Mouse (Mus musculus) layer of hippocampus, postnatal 10 days (tissue): ENCODE measurements at regions not wholly inside any gene's neighbourhood (a gene's known extent, or its start where the extent isn't known, plus 50 kb on each side); places are given as distances from the start of the nearest gene placed in this dataset.
A peak's percentile ranks its signal among the peaks of the same experiment; 100 is the strongest.

Experiments
- DNase-seq, 2 experiments: peaks; one replicate each; pipeline ENCODE4 v3.0.0; 2021; ENCODE audit warnings: low spot score in 2 of 2

- DNase-seq, result no peak
These were observed 53.5 kb upstream of the Ptpn1 start for GRCm38 (mm10) chr2:167878255-167878865.

DNA sequence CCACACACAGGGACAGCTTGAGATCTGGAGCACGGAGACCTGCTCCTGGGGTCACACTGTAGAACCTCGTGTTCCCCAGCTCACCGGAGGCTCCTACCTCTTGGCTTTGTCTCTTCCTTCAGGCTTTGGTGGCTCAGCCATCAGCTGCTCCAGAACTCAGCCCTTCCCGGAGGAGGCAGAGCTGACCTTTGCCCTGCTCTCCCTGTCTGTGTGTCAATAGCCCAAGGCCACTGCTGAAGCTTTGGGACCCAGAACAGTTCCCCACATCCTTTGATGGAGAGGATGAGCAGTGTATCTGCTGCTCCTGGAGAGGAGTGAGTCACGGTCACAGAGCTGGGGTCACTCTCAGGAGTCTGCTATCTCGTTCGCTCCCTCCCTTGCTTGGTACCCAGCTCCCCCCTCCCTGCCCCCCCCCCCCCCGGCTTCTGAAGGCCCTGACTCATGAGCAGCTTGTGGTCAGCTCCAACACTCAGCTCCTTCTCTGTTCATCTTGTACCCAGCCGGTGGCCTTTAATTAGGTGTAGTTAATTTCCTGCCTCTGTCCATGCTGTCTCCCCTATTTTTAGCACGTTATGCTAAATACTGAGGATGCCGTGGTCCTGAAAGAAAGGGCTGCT is 54.5 kb upstream of the Ptpn1 start:
- no peak for DNase-seq

GRCm38 (mm10) chr2:167872507-167872906 is 59.4 kb upstream of the Ptpn1 start:
- no peak for DNase-seq

GRCm38 (mm10) chr2:167870153-167870552 is 61.7 kb upstream of the Ptpn1 start:
- DNase-seq, result no peak

- DNase-seq, result peak; percentile 28 to 41
These were observed 65.1 kb upstream of the Ptpn1 start for GRCm38 (mm10) chr2:167866751-167867150.

DNA sequence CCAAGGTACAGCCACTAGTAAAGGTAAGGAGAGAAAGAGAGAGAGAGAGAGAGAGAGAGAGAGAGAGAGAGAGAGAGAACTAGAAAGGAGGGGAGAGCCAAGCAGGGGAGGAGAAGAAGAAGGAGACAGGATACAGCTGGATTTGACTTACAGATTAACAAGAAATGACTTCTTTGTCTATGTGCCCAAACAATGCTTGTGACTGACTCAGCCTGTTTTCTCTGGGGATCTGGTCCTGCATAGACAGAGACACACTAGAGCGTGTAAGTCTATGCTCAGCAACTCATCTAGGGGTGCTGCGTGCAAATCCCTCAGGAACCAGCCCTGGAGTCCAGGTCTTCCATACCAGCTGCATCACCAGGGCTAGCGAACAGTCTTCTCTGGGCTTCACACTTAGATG is 66.3 kb upstream of the Ptpn1 start:
- DNase-seq, result no peak

DNA sequence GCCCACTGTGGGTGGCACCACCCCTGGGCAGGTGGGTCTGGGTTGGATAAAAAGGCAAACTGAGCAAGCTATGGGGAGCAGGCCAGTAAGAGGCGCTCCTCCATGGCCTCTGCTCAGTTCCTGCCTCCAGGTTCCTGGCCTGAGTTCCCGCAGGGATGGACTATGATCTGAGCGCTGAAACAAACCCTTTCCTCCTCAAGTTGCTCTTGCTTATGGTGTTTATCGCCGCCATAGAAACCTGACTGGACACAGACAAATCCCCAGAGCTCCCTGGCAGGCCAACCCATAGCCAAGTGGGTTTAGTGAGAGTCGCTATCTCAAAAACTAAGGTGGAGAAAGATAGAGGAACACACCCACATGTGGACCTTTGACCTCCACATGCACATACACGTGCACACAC is 67.2 kb upstream of the Ptpn1 start:
- DNase-seq, result no peak

- no peak for DNase-seq
These were observed 67.6 kb upstream of the Ptpn1 start for GRCm38 (mm10) chr2:167864228-167864627.

GRCm38 (mm10) chr2:167863616-167864015 is 68.2 kb upstream of the Ptpn1 start:
- DNase-seq, result no peak

DNA sequence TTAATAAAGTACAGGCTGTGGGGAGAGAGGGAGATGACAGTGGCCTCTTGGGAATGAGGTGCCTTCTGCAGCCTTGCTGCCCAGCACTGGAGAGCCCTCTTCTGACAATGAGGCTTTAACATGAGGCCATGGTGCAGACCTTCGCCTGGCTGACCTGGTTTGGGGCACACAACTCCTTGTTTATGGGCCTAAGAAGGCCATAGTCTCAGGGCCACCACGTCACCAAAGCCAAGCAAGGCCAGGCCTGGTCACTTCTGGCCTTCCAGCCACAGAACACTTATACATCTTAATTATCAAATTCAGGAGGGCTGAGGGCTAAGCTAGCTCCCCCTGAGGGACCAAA is 70.7 kb upstream of the Ptpn1 start:
- DNase-seq, result no peak

DNA sequence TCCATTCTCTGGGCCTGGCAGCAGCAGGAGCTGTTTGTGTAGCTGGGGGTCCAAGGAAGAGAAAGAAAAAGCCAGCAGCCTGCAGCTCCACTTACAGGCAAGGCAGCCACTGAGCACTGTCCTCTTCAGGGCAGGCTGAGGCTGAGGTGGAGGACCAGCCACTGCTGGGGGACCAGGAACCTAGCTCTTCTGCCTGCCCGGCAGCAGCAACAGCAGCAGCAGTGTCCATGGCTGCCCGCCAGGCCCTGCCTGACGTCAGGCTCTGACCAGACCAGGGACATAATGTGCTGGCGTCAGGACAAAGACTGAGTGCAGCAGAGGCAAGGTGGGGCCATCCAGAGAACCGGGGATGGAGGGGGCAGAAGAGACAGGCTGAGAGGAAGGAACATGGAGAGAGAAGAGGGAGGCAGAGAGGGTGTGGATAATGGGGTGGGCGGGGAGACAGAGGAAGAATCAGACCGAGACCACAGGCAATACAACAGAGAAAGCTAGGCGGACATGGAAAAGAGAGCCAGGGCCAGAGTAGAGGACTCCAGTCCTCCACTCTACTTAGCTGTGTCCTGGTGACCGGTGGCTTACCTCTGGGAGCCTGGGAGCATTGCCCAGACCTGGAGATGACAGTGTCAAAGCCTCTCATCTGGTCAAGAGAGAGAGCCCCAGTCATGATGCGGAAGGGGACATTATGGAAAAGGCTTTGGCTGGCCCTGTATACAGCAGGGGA is 71.2 kb upstream of the Ptpn1 start:
- DNase-seq, result peak; percentile 57 to 67

DNA sequence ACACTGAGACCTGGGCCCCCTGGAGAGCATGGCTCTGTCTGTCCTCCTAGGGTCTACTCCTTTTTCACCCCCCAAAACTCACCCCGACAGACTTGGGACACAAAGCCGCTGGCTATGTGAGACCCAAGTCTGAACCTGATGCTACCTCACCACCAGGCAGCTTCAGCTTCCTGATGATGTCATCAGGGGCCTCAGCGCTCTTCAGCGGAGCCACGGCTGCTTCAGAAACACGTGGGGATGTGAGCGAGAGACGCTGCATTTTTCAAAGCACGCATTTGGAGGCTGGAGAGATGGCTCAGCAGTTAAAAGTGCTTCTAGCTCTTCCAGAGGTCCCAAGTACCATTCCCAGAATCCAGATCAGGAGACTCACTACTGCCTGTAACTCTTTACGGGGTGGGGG is 72.3 kb upstream of the Ptpn1 start:
- no peak for DNase-seq

DNA sequence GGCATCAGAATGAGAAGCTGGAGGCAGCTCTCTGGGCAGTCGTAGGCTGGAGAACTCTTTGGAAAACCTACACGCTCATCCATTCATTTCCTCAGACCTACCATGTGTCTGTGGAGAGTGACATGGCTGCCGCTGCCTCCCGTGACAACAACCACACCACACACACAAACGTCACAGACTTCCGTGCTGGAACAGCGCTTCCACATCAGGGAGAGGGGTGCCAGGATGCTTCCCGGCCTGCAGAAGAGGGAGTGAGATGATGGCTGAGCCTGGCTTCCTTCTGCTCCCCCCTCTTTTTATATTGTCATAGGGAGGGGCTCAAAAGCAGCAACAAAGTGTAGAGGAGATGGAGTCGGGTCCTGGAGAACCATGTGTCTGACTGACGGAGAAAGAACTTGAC is 73.5 kb upstream of the Ptpn1 start:
- DNase-seq, result no peak

GRCm38 (mm10) chr2:167857911-167858310 is 73.9 kb upstream of the Ptpn1 start:
- no peak for DNase-seq

GRCm38 (mm10) chr2:167856920-167857475 is 74.9 kb upstream of the Ptpn1 start:
- no peak for DNase-seq

DNA sequence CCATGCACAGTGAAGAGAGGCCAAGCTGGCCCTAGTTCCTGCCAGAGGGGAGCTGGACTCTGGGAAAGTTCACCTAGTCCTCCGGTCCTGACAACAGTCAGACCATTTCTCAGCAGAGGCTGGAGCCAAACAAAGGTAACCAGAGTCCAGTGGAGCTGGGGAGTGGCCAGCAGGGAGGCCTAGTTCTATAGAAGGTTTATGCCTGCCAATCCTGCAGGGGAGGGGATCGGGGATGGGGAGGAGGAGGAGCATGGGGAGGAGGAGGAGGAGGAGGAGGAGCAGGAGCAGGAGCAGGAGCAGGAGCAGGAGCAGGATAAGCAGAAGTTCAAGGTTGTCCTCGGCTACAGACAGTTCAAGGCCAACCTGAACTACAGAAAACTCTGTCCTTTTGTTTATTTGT is 75.8 kb upstream of the Ptpn1 start:
- DNase-seq, result no peak

DNA sequence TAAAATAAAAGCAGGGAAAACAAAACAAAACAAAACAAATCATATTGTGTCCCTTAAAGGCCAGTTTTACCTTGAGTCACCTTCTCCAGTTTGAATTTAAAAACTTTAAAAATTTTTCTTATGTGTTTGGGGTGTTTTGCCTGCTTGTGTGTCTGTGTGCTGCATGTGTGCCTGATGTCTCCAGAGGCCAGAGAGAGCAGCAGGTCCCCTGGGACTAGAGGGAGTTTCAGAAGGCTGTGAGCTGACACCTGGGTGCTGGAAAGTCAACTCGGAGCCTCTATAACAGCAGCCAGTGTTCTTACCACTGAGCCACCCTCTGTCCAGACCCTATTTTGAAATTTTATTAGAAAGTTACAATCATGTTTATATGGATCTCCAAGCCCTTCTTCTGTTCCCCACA is 77.8 kb upstream of the Ptpn1 start:
- DNase-seq, result no peak

- DNase-seq, result no peak
These were observed 78.4 kb upstream of the Ptpn1 start for GRCm38 (mm10) chr2:167853411-167853821.

- no peak for DNase-seq
These were observed 79.3 kb upstream of the Ptpn1 start for GRCm38 (mm10) chr2:167852582-167852981.

GRCm38 (mm10) chr2:167851216-167851896 is 80.5 kb upstream of the Ptpn1 start:
- DNase-seq, result no peak

DNA sequence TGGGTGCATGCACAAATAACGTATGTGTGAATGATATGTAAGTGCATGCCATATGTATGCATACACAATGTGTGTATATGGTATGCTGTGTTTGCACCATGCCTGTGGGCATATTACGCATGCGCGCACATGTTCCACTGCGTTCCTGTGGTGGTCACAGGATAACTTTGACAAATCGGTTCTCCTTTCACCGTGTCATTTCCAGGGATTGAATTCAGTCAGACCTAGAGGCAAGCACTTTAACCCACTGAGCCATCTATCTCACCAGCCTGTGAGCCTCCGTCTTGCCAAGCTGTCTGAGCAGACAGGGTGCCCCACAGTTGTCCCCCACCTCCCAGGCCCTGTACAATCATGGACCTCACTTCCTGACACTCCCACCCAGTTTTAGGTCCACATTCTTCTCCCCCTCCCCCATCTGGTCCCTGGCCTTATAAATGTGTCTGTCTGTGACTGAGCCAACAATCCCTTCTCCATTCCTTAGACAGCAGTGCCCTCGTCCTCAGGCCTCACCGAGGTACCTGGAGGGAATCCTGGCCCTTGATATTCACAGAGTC is 81.8 kb upstream of the Ptpn1 start:
- no peak for DNase-seq
